Mouse (Mus musculus): ENCODE data around the gene Sirt7. TPM values are rescaled to one million over a fixed set of nuclear protein-coding genes. Genes with fewer than 3 reads are reported as not detected.

The Sirt7 gene
- 32.7 and 33.9 TPM in 2 replicates for polyA plus RNA-seq (2015; fragmentation: Nextera tagmentation; extraction: Ambion mirVana)

DNA sequence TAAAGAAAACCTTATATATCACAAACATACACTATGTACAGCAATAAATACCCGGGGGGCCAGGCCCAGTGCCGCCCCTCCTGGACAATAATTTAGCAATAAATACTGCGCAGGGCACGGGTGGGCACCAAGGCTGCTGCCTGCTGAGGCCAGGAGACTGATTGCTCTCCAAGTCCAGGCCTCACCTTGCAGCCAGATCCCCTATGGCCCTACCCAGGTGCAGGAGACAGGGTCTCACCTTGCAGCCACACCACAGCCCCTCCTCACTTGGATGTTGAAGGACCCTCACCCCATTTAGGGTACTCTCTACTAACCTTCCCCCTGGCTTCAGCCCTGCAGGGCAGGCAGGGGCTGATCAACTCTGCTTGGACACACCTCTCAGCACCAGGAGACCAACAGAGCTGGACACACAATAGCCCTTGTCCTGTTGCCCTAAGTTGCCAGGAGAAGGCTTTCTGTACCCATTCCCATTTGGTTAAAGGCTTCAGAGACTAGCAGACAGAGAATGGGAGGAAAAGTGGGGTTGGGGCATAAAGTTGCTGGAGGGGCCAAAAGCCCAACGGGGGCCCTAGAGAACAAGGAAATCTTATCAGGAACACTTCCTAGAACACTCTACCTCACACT is at the start of gene Sirt7:
Gene Sirt7 (minus strand): TSS at position 89 of the 624 bp plus-strand sequence.
- Histone ChIP-seq H3K27me3 (no peaks in the 10 kb centered on the region), H3K9ac (peak within 1 kb of the TSS; percentile 63), H3K4me2 (peak within 1 kb of the TSS; percentile 96), H3K27ac (peak within 1 kb of the TSS; percentile 86), H3K36me3 (peaks cover 60% of the 10 kb centered on the region), H3K9me3 (replicated peaks) (no peaks in the 10 kb centered on the region), H3K4me1 (peaks cover 34% of the 10 kb centered on the region), H3K4me3 (replicated peaks) (peak within 1 kb of the TSS; percentile 90)
- peak; percentile 31; the same call in 1 of the 2 replicates for ATAC-seq (replicated peaks; ENCODE audit: low FRiP score)
- 14% methylated on average over 5 of the region's 5 CpGs for WGBS

GRCm38 (mm10) chr11:120673594-120674122 is 48.6 kb upstream of the Sirt7 start:
- peak overlapping the region; percentile 93 for H3K27ac ChIP-seq

GRCm38 (mm10) chr11:120672687-120673593 is 47.9 kb upstream of the Sirt7 start, which contains the start of gene Aspscr1:
Gene Aspscr1 (plus strand): TSS chr11:120672973.
- ATAC-seq (replicated peaks; ENCODE audit: low FRiP score) = peak; percentile 98
- H3K36me3 ChIP-seq = peaks cover 23% of the 10 kb centered on the region
- under 1% methylated on average over 79 of the region's 83 CpGs for WGBS

More at GRCm38 (mm10) chr11:120673594-120674122, 48.6 kb upstream of the Sirt7 start:
- Histone ChIP-seq H3K9me3 (replicated peaks) (no peaks in the 10 kb centered on the region), H3K4me3 (replicated peaks) (peak overlapping the region; percentile 93), H3K36me3 (peaks cover 30% of the 10 kb centered on the region), H3K27me3 (no peaks in the 10 kb centered on the region), H3K4me1 (peaks cover 20% of the 10 kb centered on the region), H3K9ac (peak overlapping the region; percentile 70), H3K4me2 (peak overlapping the region; percentile 83)
- 38% methylated on average over 12 of the region's 12 CpGs for WGBS
- ATAC-seq (replicated peaks; ENCODE audit: low FRiP score) = peak; percentile 12

GRCm38 (mm10) chr11:120666617-120667016 is 41.6 kb upstream of the Sirt7 start:
- no peak for ATAC-seq (replicated peaks; ENCODE audit: low FRiP score)
- Histone ChIP-seq H3K4me2 (no peak overlapping the region), H3K9me3 (replicated peaks) (no peaks in the 10 kb centered on the region), H3K4me3 (replicated peaks) (no peak overlapping the region), H3K27ac (no peak overlapping the region), H3K27me3 (peaks cover 25% of the 10 kb centered on the region), H3K4me1 (peaks cover 4% of the 10 kb centered on the region; the same call in 1 of the 2 replicates), H3K36me3 (no peaks in the 10 kb centered on the region), H3K9ac (no peak overlapping the region)
- 8% methylated on average over 3 of the region's 3 CpGs for WGBS

More at GRCm38 (mm10) chr11:120672687-120673593, 47.9 kb upstream of the Sirt7 start, which contains the start of gene Aspscr1:
- peaks cover 20% of the 10 kb centered on the region for H3K4me1 ChIP-seq
- H3K9ac ChIP-seq = peak within 1 kb of the TSS; percentile 70
- peak within 1 kb of the TSS; percentile 93 for H3K4me3 ChIP-seq (replicated peaks)
- peak within 1 kb of the TSS; percentile 83 for H3K4me2 ChIP-seq
- H3K27ac ChIP-seq = peak within 1 kb of the TSS; percentile 93
- no peaks in the 10 kb centered on the region for H3K27me3 ChIP-seq
- no peaks in the 10 kb centered on the region for H3K9me3 ChIP-seq (replicated peaks)

GRCm38 (mm10) chr11:120665406-120665805 is 40.4 kb upstream of the Sirt7 start:
- 59% methylated on average over 3 of the region's 3 CpGs for WGBS
- H3K4me2 ChIP-seq = no peak overlapping the region
- no peak overlapping the region for H3K27ac ChIP-seq
- H3K9ac ChIP-seq = no peak overlapping the region
- H3K9me3 ChIP-seq (replicated peaks) = no peaks in the 10 kb centered on the region
- H3K36me3 ChIP-seq = no peaks in the 10 kb centered on the region
- peaks cover 37% of the 10 kb centered on the region for H3K27me3 ChIP-seq
- ATAC-seq (replicated peaks; ENCODE audit: low FRiP score) = no peak
- H3K4me3 ChIP-seq (replicated peaks) = no peak overlapping the region
- H3K4me1 ChIP-seq = peaks cover 16% of the 10 kb centered on the region

DNA sequence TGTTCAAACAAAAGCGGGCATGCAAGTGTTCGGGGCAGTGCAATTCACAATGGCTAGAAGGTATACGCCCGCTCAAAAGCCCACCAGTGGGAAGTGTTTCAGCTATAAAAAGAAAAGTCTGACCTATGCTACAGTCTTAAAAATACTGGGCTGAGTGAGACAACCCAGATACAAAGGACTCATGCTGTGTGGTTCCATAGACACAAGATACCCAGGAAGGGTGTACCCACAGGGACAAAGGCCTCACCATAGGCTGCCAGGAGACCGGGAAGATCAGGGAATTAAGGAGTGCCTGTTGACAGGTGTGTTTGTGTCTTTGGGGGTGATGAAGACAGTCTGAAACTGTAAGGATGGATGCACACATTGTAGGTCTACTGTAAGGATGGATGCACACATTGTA is 38.7 kb upstream of the Sirt7 start:
- no peak overlapping the region for H3K9ac ChIP-seq
- H3K27ac ChIP-seq = no peak overlapping the region
- WGBS = 94% methylated on average over 5 of the region's 5 CpGs
- no peaks in the 10 kb centered on the region for H3K36me3 ChIP-seq
- H3K27me3 ChIP-seq = peaks cover 54% of the 10 kb centered on the region
- ATAC-seq (replicated peaks; ENCODE audit: low FRiP score) = no peak
- H3K4me1 ChIP-seq = peaks cover 32% of the 10 kb centered on the region
- no peak overlapping the region for H3K4me2 ChIP-seq
- H3K4me3 ChIP-seq (replicated peaks) = no peak overlapping the region
- no peaks in the 10 kb centered on the region for H3K9me3 ChIP-seq (replicated peaks)

- ATAC-seq (replicated peaks; ENCODE audit: low FRiP score) = no peak
- H3K4me1 ChIP-seq = peaks cover 32% of the 10 kb centered on the region
- WGBS = 77% methylated on average over 6 of the region's 6 CpGs
- H3K4me3 ChIP-seq (replicated peaks) = no peak overlapping the region
- H3K27ac ChIP-seq = no peak overlapping the region
- H3K9ac ChIP-seq = no peak overlapping the region
- no peaks in the 10 kb centered on the region for H3K36me3 ChIP-seq
- H3K9me3 ChIP-seq (replicated peaks) = no peaks in the 10 kb centered on the region
- peaks cover 63% of the 10 kb centered on the region for H3K27me3 ChIP-seq
- H3K4me2 ChIP-seq = no peak overlapping the region
These were observed 37.7 kb upstream of the Sirt7 start for GRCm38 (mm10) chr11:120662759-120663158.

DNA sequence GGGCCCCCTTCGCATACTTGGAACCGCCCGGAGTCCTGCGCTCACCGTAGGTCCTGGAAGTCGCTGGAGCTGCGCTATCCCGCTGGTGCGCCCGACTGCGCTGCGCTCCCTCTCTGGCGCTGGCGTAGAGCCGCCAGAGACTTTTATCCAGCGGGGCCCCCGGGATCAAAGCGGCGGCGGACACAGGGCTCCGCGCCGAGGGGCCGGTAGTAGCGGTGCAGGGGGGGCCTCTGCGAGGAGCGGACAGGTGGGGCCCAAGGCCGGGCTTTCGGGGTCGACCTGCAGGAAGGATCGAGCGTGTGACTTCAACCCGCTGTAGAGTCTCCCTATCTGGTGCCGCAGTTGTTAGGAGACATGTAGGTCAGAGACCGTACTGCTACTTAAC is 36.0 kb upstream of the Sirt7 start, which contains the start of gene Notum:
Gene Notum (minus strand): TSS at position 100 of the 385 bp plus-strand sequence.
- Histone ChIP-seq H3K27ac (peak within 1 kb of the TSS; percentile 18; the same call in 1 of the 2 replicates), H3K36me3 (no peaks in the 10 kb centered on the region), H3K9ac (peak within 1 kb of the TSS; percentile 36), H3K9me3 (replicated peaks) (no peaks in the 10 kb centered on the region), H3K4me2 (peak within 1 kb of the TSS; percentile 83), H3K4me1 (peaks cover 28% of the 10 kb centered on the region), H3K27me3 (peaks cover 79% of the 10 kb centered on the region), H3K4me3 (replicated peaks) (peak within 1 kb of the TSS; percentile 51)
- under 1% methylated on average over 35 of the region's 35 CpGs for WGBS
- peak; percentile 17; the same call in 1 of the 2 replicates for ATAC-seq (replicated peaks; ENCODE audit: low FRiP score)

DNA sequence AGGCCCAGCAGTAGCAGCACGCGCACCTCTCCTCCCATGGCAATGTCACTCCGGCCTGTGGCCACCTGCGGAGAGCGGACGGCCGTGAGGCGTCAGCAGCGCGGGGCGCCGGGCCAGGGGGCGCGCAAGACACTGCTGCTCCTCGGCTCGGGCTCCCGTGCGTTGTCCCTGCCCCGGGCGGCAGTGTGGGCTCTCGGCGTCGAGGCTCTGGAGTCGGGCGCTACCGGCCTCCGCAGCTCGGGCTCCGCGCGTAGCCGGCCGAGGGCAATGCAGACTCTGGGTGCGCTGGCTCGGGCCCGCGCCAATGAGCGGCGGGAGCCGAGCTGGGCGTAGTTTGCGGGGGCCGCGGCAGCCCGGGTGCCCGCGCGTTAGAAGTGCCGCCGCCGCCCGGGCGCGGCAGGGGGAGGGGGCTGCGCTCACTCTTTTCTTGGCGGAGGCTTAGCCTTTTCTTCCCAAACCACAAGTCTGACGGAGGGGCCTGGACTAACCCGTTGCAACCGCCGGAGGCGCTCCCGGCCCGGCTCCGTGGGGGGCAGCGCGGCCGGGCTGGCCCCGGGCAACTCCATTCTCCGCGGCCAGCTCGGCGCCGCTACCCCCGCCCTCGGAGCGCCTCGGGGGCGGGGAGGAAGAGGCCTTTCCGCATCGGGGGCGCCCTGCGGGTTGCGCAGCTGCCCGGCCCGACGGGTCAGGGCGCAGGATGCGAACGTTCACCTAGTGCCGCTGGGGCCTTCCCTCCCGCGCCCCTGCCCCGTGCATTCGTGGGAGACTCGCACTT is 35.4 kb upstream of the Sirt7 start:
- Histone ChIP-seq H3K36me3 (no peaks in the 10 kb centered on the region), H3K27me3 (peaks cover 79% of the 10 kb centered on the region), H3K9me3 (replicated peaks) (no peaks in the 10 kb centered on the region), H3K4me3 (replicated peaks) (peak overlapping the region; percentile 51), H3K4me1 (peaks cover 28% of the 10 kb centered on the region), H3K9ac (peak overlapping the region; percentile 36), H3K27ac (peak overlapping the region; percentile 18; the same call in 1 of the 2 replicates), H3K4me2 (peak overlapping the region; percentile 83)
- peak; percentile 73 for ATAC-seq (replicated peaks; ENCODE audit: low FRiP score)
- under 1% methylated on average over 85 of the region's 95 CpGs for WGBS

- H3K4me3 ChIP-seq (replicated peaks) = peak overlapping the region; percentile 51
- H3K27me3 ChIP-seq = peaks cover 79% of the 10 kb centered on the region
- ATAC-seq (replicated peaks; ENCODE audit: low FRiP score) = 0 out of 2 replicates have a peak, but pooled peaks have one; percentile 1
- H3K4me2 ChIP-seq = peak overlapping the region; percentile 83
- 2% methylated on average over 46 of the region's 50 CpGs for WGBS
- no peaks in the 10 kb centered on the region for H3K36me3 ChIP-seq
- peaks cover 28% of the 10 kb centered on the region for H3K4me1 ChIP-seq
- no peaks in the 10 kb centered on the region for H3K9me3 ChIP-seq (replicated peaks)
- 0 out of 2 replicates have a peak overlapping the region, but pooled peaks have one; percentile 18 for H3K27ac ChIP-seq
- H3K9ac ChIP-seq = peak overlapping the region; percentile 36
These were observed 34.7 kb upstream of the Sirt7 start for GRCm38 (mm10) chr11:120659509-120660300.

Measured in kidney, embryonic 15.5 days (tissue).